Mouse (Mus musculus) liver, postnatal 0 days (tissue): ENCODE data around the gene Tmem120b.

Experiments used
- CTCF ChIP-seq: sonication (generic); IDR thresholded peaks from 2 replicates; pipeline ENCODE4 v1.5.1; 2016; ENCODE audit warnings: antibody characterized with exemption, low read depth
- EP300 ChIP-seq: IDR thresholded peaks from 2 replicates; pipeline ENCODE4 v1.6.1; 2016; ENCODE audit warnings: antibody characterized with exemption, low read depth, mild to moderate bottlenecking

GRCm38 (mm10) chr5:123132308-123133071 lies 64.3 kb downstream of the Tmem120b start, which contains the start of gene Rhof:
- TF ChIP-seq CTCF: peak; percentile 99
- TF ChIP-seq EP300: no peak
